Mouse (Mus musculus) brain, embryonic 14.5 days (tissue): ENCODE results near the gene Pcif1. TPM values are rescaled to one million over a fixed set of nuclear protein-coding genes. Genes with fewer than 3 reads are reported as not detected.
"Not testable (repeated sequence)": the region's sequence is repeated elsewhere in the genome, so short reads cannot be mapped to it uniquely, and the experiment has no call there.

ENCODE experiments used
- DNase-seq: peaks from one replicate; pipeline ENCODE4 v3.0.0-alpha.2; 2011; ENCODE audit warnings: low read depth
- CTCF ChIP-seq: fragments of 200-500 bp; IDR thresholded peaks from 2 replicates; pipeline ENCODE4 v1.5.1; 2012; ENCODE audit warnings: inconsistent platforms, mild to moderate bottlenecking, moderate library complexity, borderline replicate concordance; ENCODE audit not compliant: insufficient read depth, insufficient read length; ENCODE audit errors: extremely low read depth
- POLR2A ChIP-seq: fragments of 200-500 bp; IDR thresholded peaks from 2 replicates; pipeline ENCODE4 v1.6.1; 2012; ENCODE audit warnings: mild to moderate bottlenecking, inconsistent platforms, borderline replicate concordance; ENCODE audit not compliant: poor library complexity, insufficient read depth, insufficient read length, severe bottlenecking; ENCODE audit errors: extremely low read depth
- polyA plus RNA-seq: library from polyadenylated mRNA; depleted of rRNA; stranded (reverse); fragments of >200 nt; gene quantifications from 2 replicates; pipeline ENCODE4 v1.2.3, GENCODE M21; 2012

Pcif1 gene
- polyA plus RNA-seq, 1 experiment = 55.5 TPM

DNA sequence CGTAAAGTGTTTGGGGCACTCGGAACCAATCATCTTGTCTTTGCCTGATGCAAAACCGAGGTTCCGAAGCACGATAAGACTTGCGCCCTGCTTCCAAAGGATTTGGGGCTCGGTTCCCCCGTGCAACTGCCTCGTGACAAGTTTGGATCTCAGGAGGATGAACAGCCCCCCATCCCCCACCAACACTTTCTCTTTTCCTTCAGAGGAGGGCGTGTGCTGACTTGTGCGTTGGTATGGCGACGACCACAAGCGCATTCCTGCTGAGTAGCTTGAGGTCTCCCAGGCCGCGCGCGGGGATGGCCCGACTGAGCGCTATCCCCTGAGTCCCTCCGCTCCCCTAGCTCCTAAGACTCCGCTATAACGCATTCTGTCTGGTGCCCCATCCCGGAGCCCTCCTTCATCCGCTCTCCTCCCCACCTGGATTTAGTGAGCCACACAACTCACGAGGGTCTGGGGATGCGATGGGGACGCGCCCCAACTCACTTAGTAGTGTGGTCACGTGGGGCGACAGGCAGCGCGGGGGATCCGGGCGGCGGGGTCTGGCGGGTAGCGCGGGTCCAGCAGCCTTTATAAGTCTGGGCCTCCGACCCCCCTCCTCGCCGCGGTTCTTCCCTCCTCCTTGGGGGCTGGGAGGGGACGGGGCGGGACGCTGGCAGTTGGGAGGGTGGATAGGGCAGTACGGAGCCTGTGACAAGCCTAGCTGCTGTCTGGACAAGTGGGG is 21.8 kb upstream of the Pcif1 start, which contains the start of gene Pltp:
Gene Pltp, minus strand, starts transcription at position 611 of the 721 bp plus-strand sequence.
- DNase-seq = peak; percentile 71
- no peak for TF ChIP-seq CTCF

DNA sequence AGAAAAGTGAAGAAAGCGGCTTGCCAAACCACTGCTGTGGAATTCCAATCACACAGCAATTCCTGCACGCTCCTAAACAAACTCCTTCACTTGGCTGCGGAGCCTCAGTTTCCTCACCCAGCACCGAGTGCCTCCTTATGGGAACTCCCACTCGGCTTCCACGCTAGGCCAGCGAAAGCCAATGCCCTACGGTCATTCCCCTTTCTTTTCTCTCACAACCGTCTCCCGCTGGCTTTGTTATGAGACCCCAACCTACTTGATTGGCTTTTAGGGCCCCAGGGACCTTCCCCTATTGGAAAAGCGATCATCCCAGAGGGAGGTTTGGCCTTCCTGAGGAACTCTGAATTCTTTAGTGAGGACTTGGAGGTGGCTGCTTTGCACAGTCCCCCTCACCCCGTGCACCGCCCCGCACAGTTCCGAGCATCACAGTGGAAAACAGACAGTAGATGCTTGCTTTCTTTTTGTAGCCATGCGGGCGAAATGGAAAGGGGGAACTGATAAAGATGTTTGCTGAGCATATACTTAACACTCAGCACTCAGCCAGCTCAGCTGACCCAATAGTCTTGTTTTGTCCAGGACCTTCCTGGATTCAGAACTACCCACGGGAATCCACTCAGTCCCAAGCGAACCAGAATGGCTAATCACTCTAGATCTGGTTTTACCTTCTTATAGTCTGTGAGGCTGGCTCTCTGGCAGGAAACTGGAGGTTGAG is 21.1 kb upstream of the Pcif1 start:
- TF ChIP-seq CTCF (no peak), POLR2A (no peak)
- DNase-seq = no peak

DNA sequence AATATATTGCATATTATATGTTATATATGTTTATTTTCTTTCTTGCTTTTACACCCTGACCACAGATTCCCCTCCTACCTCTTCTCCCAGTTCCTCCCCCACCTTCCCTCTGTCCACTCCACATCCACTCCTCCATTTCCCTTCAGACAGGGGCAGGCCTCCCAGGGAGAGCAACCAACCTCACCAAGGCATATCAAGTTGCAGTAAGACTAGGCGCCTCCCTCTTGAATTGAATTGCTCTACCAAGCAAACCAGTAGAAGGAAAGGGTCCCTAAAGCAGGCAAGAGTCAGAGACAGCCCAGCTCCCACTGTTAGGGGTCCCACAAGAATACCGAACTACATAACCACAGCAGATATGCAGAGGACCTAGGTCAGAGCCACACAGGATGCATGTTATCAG is 19.9 kb upstream of the Pcif1 start:
- TF ChIP-seq CTCF = no peak
- no peak for TF ChIP-seq POLR2A
- DNase-seq = no peak

DNA sequence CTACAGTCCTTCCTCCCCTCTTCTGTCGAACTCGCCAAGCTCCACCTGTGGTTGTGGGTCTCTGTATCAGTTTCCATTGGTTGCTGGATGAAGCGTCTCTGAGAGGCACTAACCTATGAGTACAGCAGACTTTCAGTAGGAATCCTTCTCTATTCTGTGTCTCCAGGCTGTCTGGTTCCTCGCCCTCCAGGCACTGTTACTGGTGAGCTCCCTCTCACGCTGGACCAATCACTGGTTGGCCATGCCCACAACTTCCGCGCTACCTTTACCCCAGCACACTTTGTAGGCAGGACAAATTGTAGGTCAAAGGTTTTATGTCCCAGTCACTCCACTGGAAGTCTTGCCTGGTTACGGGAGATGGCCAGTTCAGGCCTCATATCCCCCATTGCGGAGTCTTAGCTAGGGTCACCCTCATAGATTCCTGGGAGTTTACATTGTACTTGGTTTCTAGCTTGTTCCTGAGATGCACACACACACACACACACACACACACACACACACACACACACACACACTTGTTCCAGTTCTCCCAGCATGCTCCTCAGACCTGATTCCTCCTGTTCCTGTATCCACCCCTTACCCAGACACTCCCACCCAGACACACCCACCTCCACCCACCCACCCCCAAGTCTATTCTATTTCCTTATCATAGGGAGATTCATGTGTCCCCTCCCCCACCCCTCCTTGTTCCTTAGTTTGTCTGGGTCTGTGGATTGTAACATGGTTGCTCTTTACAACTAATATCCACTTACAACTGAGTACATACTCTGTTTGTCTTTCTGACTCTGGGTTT is 19.3 kb upstream of the Pcif1 start:
- no peak for TF ChIP-seq CTCF
- no peak for TF ChIP-seq POLR2A
- DNase-seq = no peak

DNA sequence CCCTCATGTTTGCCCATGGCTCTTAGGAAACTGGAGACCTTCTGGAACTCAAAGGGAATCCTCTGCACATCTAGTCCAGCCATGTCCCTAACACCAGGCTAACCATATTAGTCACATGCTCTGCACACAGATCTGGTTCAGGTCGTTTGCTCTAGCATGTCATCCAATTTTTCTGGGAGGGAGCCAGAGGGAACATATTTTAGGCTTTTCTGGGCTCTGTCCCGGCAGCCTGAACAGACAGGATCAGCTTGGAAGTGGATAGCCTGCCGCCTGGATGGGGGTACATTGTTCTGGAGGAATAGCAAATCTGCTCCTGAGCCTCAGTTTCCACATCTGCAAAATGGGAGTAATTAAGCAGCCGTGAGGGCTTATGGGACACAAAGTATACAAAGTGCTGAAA is 18.0 kb upstream of the Pcif1 start:
- no peak for TF ChIP-seq POLR2A
- TF ChIP-seq CTCF = no peak
- no peak for DNase-seq

DNA sequence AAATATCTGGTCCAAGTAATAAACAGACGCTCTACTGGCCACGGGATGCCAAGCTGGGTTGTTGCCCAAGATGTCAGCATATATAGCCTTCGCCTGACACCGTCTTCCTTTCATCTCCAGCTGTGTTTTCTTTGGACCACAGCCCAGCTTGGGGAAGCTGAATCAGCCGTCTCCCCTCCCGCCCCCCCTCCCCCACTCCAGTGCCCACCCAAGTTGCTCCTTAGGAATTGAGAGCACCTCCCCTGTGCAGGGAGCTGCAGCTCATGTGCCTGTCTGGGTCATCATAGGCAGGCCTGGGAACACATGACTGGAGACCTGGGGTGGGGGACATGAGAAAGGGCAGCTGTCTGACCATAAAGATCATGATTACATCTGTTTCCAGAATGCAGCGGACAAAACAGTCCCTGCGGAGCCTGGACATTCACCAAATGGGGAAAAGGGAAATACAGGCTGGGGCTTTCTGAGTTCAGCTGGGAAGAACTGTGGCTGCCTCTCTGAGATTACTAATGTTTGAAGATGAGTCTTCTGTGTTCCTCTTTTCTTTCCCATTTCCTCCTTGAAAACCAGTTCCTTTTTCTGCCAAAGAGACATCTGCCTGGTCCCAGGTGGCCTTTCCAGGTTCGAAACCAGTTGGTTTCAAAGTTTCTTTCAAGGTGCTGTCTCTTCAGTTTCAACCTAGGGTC is 16.8 kb upstream of the Pcif1 start:
- peak; percentile 84 for DNase-seq
- TF ChIP-seq POLR2A = no peak
- no peak for TF ChIP-seq CTCF

DNA sequence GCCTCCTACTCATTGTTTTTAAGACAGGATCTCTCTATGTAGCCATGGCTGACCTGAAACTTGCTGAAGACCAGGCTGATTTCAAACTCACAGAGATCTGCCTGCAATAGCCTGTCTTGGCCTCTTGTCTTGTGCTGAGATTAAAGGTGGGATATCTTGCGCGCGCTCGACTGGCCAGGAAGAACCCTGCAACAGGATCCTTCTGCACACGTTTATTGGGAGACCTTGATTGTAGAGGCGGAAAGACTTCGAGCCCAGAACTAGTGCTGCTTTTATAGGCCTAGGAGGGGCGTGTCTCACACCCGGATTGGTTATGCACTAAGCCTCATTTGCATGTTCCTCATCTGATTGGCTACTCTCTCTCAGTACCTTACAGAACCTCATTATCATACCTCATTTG is 15.7 kb upstream of the Pcif1 start:
- not testable (repeated sequence) for DNase-seq

DNA sequence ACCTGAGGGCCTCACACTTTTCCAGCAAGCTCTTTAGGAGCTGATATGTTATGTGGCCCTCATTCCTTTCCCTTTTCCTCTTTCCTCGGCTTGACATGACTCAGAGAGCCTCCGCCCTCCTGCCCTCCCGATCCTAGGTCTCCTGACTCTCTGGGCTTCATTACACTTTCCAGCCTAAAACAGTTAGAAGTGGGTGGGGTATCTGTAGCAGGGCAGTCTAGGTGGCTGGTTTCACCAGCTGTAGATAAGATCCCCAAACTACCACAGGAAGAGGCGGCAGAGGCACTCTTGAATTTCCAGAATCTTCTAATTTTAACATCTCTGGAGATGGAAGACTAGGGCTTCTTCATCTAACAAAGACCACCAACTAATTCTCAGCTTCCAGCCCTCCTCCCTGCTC is 14.5 kb upstream of the Pcif1 start:
- TF ChIP-seq POLR2A (no peak), CTCF (no peak)

DNA sequence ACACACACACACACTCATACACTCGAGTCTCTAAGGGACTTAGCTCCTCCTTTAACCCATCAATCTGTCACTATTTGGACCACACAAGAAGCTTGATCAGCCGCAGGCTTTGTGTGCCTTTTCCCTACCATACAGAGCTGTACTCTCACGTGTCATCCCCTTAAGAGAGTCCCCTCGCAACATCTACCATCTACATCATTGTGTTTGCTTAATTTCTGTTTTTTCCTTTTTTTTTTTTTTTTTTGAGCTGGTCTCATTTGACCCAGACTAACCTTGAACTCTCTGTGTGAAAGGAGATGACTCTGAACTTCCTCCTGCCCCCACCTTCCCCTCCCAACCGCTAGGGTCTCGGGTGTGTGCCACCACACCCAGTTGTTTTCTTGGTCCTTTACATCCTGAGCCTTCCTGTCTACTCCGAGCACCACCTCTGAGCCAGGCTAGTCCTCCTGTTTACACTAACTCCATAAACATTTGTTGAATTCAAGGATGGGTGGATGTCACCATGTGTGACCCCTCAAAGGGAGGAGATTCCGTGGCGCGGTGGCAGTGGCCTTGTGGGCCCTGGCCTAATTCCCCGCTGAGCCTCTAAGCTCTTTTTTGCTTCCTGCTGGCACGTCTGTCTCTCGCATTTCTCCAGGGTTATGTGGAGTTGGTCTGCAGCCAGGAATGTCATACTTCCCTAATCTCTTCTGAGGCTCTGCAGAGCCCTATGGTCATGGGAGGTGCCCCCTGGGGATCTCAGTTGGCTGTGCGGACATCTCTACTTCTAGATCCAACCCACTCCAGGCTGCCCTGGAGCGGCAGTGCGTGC is 12.2 kb upstream of the Pcif1 start:
- TF ChIP-seq POLR2A = no peak
- no peak for DNase-seq

More for the DNA sequence above, 14.5 kb upstream of the Pcif1 start:
- no peak for DNase-seq

DNA sequence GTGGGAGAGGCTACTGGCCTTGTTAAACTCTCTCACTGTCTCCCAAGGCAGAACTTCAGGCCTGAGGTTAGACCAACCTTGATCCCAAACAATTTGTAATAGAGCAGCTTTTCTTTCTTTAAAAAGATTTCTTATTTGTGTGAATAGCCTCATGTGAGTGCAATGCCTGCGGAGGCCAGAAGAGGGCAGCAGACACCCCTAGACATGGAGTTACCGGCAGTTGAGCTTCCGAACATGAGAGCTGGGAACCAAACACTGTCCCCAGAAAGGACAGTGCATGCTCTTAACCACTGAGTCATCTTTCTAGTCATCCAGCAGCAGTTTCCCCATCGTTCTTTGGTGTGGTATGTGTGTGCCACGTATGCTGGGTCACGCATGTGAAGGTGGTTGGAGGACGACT is 11.5 kb upstream of the Pcif1 start:
- TF ChIP-seq POLR2A = no peak
- peak; percentile 54; the same call in 1 of the 2 replicates for TF ChIP-seq CTCF
- DNase-seq = no peak

DNA sequence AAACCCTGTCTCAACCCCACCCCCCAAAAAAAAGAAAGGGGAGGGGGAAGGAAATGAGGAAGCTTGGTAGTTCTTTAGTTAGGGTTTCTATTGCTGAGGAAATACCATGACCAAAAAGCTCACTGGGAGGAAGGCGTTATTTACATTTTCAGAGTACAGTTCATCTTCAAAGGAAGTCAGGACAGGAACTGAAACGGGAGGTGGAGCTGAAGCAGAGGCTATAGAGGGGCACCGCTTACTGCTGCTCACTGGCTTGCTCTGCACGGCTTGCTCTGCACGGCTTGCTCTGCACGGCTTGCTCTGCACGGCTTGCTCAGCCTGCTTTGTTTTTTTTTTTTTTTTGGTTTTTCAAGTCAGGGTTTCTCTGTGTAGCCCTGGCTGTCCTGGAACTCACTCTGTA is 10.6 kb upstream of the Pcif1 start:
- no peak for DNase-seq
- TF ChIP-seq CTCF (no peak), POLR2A (no peak)
